Mouse (Mus musculus) kidney, adult 11 months (tissue): ENCODE results near the gene Erbin.

Experiments
- DNase-seq: peaks from one replicate; pipeline ENCODE4 v3.0.0; 2022

Gene Erbin

GRCm38 (mm10) chr13:103920261-103920932 lies at the start of gene Erbin:
Erbin (minus strand) TSS chr13:103920514.
- peak; percentile 86 for DNase-seq

- DNase-seq = no peak
Measured at GRCm38 (mm10) chr13:103969912-103970311, 49.6 kb upstream of the Erbin start.

GRCm38 (mm10) chr13:103967987-103968386 lies 47.7 kb upstream of the Erbin start:
- DNase-seq = no peak

- no peak for DNase-seq
Measured at GRCm38 (mm10) chr13:103966696-103967215, 46.4 kb upstream of the Erbin start.

- DNase-seq = no peak
Measured at GRCm38 (mm10) chr13:103965187-103965586, 44.9 kb upstream of the Erbin start.

GRCm38 (mm10) chr13:103963094-103963493 lies 42.8 kb upstream of the Erbin start:
- no peak for DNase-seq

GRCm38 (mm10) chr13:103959841-103960240 lies 39.5 kb upstream of the Erbin start:
- no peak for DNase-seq

- no peak for DNase-seq
Measured at GRCm38 (mm10) chr13:103958607-103959123, 38.4 kb upstream of the Erbin start.

GRCm38 (mm10) chr13:103957175-103957940 lies 37.0 kb upstream of the Erbin start:
- DNase-seq = no peak

- DNase-seq = no peak
Measured at GRCm38 (mm10) chr13:103955652-103956051, 35.3 kb upstream of the Erbin start.

GRCm38 (mm10) chr13:103951393-103951792 lies 31.1 kb upstream of the Erbin start:
- DNase-seq = no peak

GRCm38 (mm10) chr13:103940796-103941195 lies 20.5 kb upstream of the Erbin start:
- peak; percentile 56 for DNase-seq

GRCm38 (mm10) chr13:103924586-103924985 lies 4.3 kb upstream of the Erbin start:
- no peak for DNase-seq

- no peak for DNase-seq
Measured at GRCm38 (mm10) chr13:103923402-103924065, 3.2 kb upstream of the Erbin start.

GRCm38 (mm10) chr13:103921831-103922380 lies 1.6 kb upstream of the Erbin start:
- DNase-seq = no peak

GRCm38 (mm10) chr13:103920933-103921830 lies 868 bp upstream of the Erbin start:
- DNase-seq = peak; percentile 90

- peak; percentile 23 for DNase-seq
Measured at GRCm38 (mm10) chr13:103919956-103920260, 406 bp downstream of the Erbin start.

- DNase-seq = peak; percentile 51
Measured at GRCm38 (mm10) chr13:103919234-103919955, 919 bp downstream of the Erbin start.

GRCm38 (mm10) chr13:103918432-103918831 lies 1.9 kb downstream of the Erbin start:
- no peak for DNase-seq

- DNase-seq = no peak
Measured at GRCm38 (mm10) chr13:103914114-103914736, 6.1 kb downstream of the Erbin start.

GRCm38 (mm10) chr13:103912351-103912750 lies 8.0 kb downstream of the Erbin start:
- DNase-seq = no peak
